Mouse (Mus musculus): ENCODE results near the gene Mpzl1. TPM values are rescaled to one million over a fixed set of nuclear protein-coding genes. Genes with fewer than 3 reads are reported as not detected.

Mpzl1 gene
- polyA plus RNA-seq, 1 experiment from 2014 or later: 170 TPM

DNA sequence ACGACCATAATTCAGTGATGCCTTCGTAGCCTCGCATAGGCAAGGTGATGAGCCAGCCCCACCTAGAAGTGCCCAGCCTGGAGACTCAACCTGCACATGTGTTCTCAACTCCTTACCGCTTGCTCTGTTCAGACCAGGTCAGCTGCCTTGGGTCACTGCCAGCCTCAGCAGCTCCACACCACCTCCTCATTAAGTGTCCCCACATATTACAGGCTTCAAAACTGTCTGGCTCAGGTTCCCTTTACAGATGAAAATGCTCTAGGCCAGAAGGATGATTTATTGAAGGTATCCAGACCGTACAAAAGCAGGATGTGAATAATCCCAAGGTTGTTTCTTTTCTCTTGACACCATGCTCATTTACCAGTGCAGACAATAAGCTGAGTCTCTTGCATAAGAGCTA is 8.4 kb downstream of the Mpzl1 start:
- DNase-seq (ENCODE audit: low spot score): no peak
- Histone ChIP-seq H3K27me3 (ENCODE audit: insufficient read depth, poor library complexity, severe bottlenecking) (no peaks in the 10 kb centered on the region), H3K9me3 (no peaks in the 10 kb centered on the region), H3K4me1 (peaks cover 27% of the 10 kb centered on the region), H3K36me3 (peaks cover 12% of the 10 kb centered on the region), H3K4me3 (no peak overlapping the region), H3K27ac (no peak overlapping the region)
- 85% methylated on average over 5 of the region's 5 CpGs for WGBS

DNA sequence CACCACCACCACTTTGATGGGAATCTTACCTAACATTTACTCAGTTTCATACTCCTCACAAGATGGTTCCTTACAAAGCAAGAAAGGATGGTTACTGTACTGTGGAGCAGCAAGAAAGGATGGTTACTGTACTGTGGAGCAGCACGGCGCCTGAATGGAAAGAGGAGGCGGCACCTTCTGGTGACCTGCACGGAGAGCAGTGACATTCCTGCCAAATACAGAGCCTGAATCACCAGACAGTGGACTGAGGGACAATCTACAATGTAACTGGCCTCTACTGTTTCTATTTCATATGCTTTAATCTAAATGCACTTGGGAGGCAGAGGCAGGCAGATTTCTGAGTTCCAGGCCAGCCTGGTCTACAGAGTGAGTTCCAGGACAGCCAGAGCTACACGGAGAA is 9.3 kb downstream of the Mpzl1 start:
- Histone ChIP-seq H3K9me3 (no peaks in the 10 kb centered on the region), H3K36me3 (peaks cover 17% of the 10 kb centered on the region), H3K27ac (no peak overlapping the region), H3K4me3 (no peak overlapping the region), H3K27me3 (ENCODE audit: insufficient read depth, poor library complexity, severe bottlenecking) (no peaks in the 10 kb centered on the region), H3K4me1 (peaks cover 29% of the 10 kb centered on the region)
- no peak for DNase-seq (ENCODE audit: low spot score)
- WGBS: 74% methylated on average over 5 of the region's 5 CpGs

DNA sequence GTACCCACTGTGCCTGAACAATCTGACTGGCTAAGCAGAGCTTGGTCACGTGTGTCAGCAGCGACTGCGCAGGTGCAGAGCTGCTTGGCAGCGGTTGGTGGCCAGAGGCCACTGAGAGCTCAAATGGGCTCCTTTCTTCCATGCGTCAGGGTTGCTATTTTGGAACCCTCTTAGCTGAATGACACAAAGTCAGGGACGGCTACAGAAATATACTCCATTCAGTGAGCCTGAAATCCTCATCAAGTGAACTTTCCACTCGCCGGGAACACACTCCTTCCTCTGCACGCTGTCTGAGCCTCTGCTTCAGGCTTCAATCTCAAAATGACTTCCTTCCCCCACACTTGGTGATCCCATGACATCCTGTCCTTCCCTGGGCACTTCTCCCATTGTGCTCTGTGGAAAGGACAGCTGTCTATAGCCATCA is 16.1 kb downstream of the Mpzl1 start:
- no peak for DNase-seq (ENCODE audit: low spot score)
- peaks cover 42% of the 10 kb centered on the region for H3K36me3 ChIP-seq
- WGBS: 36% methylated on average over 9 of the region's 9 CpGs
- H3K9me3 ChIP-seq: no peaks in the 10 kb centered on the region
- H3K27me3 ChIP-seq (ENCODE audit: insufficient read depth, poor library complexity, severe bottlenecking): no peaks in the 10 kb centered on the region
- H3K4me1 ChIP-seq: peaks cover 42% of the 10 kb centered on the region
- H3K27ac ChIP-seq: peak overlapping the region; percentile 82
- H3K4me3 ChIP-seq: peak overlapping the region; percentile 28

DNA sequence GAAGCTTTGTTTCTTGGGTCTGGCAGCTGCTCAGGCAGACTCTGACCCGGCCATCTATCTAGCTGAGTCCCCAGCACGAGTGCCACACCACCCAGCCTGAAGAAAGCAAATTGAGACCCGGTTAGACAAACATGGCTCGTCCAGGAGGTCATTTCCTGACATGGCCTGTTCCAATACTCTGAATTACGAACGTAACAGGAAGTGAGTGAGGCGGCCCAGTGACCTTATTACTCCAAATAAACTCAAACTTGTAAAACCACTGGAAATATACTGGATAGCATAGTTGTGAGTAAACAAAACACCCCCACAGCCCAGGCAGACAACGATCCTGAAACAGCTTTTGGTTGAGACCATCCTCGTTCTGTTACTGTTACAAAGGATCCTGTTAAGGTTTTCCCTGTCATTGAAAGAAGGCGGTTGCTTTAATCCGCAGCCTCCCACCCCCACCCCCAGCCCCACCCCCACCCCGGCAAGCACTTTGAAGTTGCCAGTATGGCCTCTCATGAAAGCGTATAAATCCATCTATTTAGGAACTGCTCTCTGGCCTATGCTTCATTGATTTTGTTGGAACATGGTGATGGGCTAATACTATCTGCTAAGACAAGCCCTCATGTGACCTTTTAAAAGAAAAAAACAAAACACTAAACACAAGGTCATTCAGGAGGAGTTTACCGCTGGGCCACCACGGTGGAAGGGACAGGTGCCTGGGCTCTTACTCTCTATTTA is 17.0 kb downstream of the Mpzl1 start:
- H3K4me3 ChIP-seq: 0 out of 2 replicates have a peak overlapping the region, but pooled peaks have one; percentile 8
- H3K9me3 ChIP-seq: no peaks in the 10 kb centered on the region
- peak overlapping the region; percentile 82 for H3K27ac ChIP-seq
- no peaks in the 10 kb centered on the region for H3K27me3 ChIP-seq (ENCODE audit: insufficient read depth, poor library complexity, severe bottlenecking)
- peaks cover 36% of the 10 kb centered on the region for H3K36me3 ChIP-seq
- DNase-seq (ENCODE audit: low spot score): no peak
- 31% methylated on average over 15 of the region's 15 CpGs for WGBS
- H3K4me1 ChIP-seq: peaks cover 50% of the 10 kb centered on the region

DNA sequence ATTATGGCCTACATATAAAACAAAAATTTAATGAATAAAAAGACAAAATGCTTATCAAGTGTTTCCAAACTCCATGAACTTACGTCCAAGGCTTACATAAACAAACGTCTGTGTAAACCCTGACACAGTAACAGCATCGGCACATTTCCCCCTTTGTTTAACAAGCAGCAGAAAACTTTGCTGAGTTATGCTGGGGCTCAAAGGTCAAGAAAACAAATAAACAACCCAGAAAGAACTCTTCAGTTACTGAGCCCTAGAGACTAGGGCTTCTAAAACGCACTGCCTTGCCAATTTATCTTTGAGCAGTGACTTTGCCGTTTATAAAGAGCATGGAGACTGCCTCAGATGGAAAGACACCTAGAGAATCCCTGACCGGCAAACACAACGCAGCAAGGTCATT is 17.7 kb downstream of the Mpzl1 start:
- H3K4me1 ChIP-seq: peaks cover 57% of the 10 kb centered on the region
- H3K36me3 ChIP-seq: peaks cover 33% of the 10 kb centered on the region
- no peak for DNase-seq (ENCODE audit: low spot score)
- H3K27ac ChIP-seq: peak overlapping the region; percentile 82
- no peaks in the 10 kb centered on the region for H3K27me3 ChIP-seq (ENCODE audit: insufficient read depth, poor library complexity, severe bottlenecking)
- WGBS: 50% methylated on average over 7 of the region's 7 CpGs
- H3K9me3 ChIP-seq: no peaks in the 10 kb centered on the region
- no peak overlapping the region for H3K4me3 ChIP-seq

DNA sequence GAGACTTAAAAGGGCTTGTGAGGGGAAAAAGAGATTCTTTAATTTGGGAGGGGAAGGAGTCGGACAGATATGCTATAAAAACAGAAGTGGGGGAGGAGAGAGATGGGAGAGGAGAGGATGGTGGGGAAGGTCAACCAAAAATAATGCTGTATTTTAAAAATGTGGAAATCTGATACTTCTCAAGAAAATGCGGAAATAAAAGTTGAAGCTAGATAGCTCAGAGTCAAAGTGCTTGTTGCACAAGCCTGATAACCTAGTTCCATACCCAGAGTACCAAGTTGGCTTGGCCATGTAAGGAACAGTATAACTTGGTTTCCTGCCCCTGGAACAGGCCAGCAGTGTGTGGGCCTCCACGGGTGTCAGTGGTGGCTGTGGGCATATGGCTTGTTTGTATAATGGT is 19.5 kb downstream of the Mpzl1 start:
- Histone ChIP-seq H3K4me1 (peaks cover 65% of the 10 kb centered on the region), H3K27me3 (ENCODE audit: insufficient read depth, poor library complexity, severe bottlenecking) (no peaks in the 10 kb centered on the region), H3K36me3 (peaks cover 27% of the 10 kb centered on the region), H3K9me3 (no peaks in the 10 kb centered on the region), H3K27ac (no peak overlapping the region), H3K4me3 (no peak overlapping the region)
- DNase-seq (ENCODE audit: low spot score): no peak
- 89% methylated on average over 3 of the region's 3 CpGs for WGBS

DNA sequence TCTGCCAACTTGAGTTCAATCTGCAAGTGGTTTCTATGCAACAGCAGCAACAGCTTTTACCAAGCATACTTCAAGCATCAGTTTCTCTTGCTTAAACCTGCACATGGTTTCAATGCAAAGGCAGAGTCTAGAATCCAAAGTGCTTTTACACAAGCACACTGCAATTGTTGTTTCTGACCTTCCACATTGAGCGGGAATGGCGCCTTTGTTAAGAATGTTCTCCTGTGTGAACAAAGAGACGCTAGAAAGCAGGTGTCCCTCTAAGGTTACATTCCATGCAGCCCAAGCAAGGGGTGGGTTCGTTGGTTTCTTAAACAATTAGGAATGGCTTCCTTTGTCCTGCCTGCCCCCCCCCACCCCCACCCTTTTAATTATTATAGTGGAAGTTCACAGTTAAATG is 20.4 kb downstream of the Mpzl1 start:
- DNase-seq (ENCODE audit: low spot score): no peak
- H3K9me3 ChIP-seq: no peaks in the 10 kb centered on the region
- peaks cover 27% of the 10 kb centered on the region for H3K36me3 ChIP-seq
- no peak overlapping the region for H3K4me3 ChIP-seq
- no peaks in the 10 kb centered on the region for H3K27me3 ChIP-seq (ENCODE audit: insufficient read depth, poor library complexity, severe bottlenecking)
- 84% methylated on average over 4 of the region's 4 CpGs for WGBS
- no peak overlapping the region for H3K27ac ChIP-seq
- H3K4me1 ChIP-seq: peaks cover 67% of the 10 kb centered on the region

DNA sequence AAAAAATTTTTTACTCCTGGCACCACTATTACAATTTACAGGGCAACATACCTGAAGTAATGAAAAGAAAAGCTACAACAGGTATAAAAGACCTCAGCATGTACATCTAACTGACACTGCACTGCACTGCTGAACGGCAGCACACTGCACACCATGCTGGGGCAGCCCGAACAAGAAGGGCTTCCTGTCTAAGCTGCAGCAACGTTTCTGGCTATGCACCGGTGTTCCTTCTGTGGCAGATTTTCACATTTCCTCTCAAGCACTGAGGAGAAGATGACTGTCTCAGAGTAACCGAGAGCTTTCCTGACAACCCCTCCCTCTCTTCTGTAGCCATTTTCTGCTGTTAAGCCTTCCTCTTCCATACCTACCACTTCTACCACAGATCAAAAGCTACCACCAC is 21.6 kb downstream of the Mpzl1 start:
- no peak for DNase-seq (ENCODE audit: low spot score)
- Histone ChIP-seq H3K36me3 (peaks cover 35% of the 10 kb centered on the region), H3K9me3 (no peaks in the 10 kb centered on the region), H3K4me3 (no peak overlapping the region), H3K4me1 (peaks cover 57% of the 10 kb centered on the region), H3K27ac (no peak overlapping the region), H3K27me3 (ENCODE audit: insufficient read depth, poor library complexity, severe bottlenecking) (no peaks in the 10 kb centered on the region)
- 55% methylated on average over 5 of the region's 5 CpGs for WGBS

DNA sequence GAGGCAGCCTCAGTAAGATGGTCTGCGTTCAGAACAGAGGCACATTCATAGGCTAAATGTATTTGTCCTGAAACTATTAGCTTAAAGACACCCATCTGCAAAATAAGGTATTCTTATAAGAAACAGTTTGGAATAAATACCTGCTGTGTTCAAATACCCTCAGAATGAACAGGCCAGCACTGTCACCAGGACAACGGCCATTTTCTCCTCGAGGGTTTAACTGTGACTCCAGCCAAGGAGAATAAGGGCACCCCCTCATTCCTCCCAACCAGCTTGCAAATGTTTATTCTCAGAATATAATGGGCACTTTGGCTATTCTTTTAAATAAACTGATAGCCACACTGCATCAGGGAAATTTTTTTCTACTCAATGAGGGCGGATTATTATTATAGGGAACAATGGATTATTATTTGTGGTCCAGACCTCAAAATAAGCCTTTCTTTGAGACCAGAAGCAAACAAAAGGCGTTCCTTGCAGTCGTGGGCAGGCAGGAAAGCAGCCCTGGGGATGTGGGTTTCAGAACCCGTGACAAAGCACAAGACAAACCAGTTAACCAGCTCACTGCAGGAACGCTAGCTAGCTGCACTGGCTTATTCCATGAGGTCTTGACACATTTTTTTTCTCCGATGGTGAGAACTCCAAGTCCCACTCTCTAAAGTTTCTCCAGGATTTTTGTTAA is 23.9 kb downstream of the Mpzl1 start:
- no peaks in the 10 kb centered on the region for H3K9me3 ChIP-seq
- no peak overlapping the region for H3K4me3 ChIP-seq
- H3K27me3 ChIP-seq (ENCODE audit: insufficient read depth, poor library complexity, severe bottlenecking): no peaks in the 10 kb centered on the region
- peaks cover 45% of the 10 kb centered on the region for H3K36me3 ChIP-seq
- H3K27ac ChIP-seq: no peak overlapping the region
- H3K4me1 ChIP-seq: peaks cover 52% of the 10 kb centered on the region
- 67% methylated on average over 9 of the region's 9 CpGs for WGBS
- DNase-seq (ENCODE audit: low spot score): no peak

DNA sequence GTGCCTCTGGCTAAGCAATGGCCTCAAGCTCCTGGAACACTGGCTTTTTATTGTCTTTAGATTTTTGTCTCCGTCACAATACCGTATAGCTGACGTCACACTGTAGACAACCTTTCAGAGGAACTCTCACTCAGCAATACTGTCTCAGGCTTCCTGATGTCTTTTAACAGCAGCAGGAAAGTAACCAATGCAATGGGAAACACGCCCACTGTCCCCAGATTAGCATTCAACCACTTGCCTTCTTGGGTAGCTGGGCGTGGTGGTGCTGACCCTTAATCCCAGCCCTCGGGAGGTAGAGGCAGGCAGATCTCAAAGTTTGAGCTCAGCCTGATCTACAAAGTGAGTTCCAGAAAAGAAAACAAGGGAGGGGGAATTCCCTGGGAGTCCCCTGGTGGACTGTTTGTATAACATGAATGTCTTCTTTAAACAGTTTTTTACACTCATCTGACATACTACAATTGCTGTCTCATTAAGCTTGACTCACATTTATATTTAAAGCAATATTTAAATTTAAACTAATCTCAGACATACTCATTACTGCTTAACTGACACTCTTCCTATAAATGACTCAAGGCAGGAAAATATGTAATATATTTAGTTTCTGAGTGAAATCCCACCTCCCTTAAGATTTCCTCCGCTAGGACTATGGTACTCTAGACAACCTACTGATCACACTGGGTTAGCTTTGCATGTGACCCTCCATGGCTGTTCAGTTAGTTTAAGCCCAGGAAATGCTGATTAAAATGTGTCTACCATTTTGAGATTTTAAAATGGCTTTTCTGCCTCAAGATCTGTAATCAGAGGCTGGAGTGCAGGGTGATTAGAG is 24.6 kb downstream of the Mpzl1 start:
- Histone ChIP-seq H3K9me3 (no peaks in the 10 kb centered on the region), H3K27me3 (ENCODE audit: insufficient read depth, poor library complexity, severe bottlenecking) (no peaks in the 10 kb centered on the region), H3K4me1 (peaks cover 52% of the 10 kb centered on the region), H3K4me3 (no peak overlapping the region), H3K36me3 (peaks cover 45% of the 10 kb centered on the region), H3K27ac (no peak overlapping the region)
- 56% methylated on average over 7 of the region's 7 CpGs for WGBS
- DNase-seq (ENCODE audit: low spot score): no peak

DNA sequence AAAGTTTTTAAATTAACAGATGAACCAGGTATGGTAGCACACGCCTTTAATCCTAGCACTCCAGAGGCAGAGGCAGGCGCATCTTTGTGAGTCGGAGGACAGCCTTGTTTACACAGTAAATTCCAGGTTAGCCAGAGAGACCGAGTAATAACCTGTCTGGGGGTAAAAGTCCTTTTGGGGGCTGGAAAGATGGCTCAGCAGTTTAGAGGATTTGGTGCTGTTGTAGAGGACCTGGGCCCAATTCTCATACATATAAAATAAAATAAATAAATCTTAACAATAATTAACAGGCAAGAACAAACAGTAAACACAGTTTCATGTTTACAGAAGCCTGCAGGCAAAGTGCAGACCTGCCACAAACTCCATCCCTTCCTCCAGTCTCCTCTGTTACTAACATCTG is 25.4 kb downstream of the Mpzl1 start:
- peaks cover 59% of the 10 kb centered on the region for H3K4me1 ChIP-seq
- H3K4me3 ChIP-seq: no peak overlapping the region
- peaks cover 45% of the 10 kb centered on the region for H3K36me3 ChIP-seq
- no peaks in the 10 kb centered on the region for H3K27me3 ChIP-seq (ENCODE audit: insufficient read depth, poor library complexity, severe bottlenecking)
- WGBS: 76% methylated on average over 4 of the region's 4 CpGs
- DNase-seq (ENCODE audit: low spot score): no peak
- H3K9me3 ChIP-seq: no peaks in the 10 kb centered on the region
- H3K27ac ChIP-seq: no peak overlapping the region

DNA sequence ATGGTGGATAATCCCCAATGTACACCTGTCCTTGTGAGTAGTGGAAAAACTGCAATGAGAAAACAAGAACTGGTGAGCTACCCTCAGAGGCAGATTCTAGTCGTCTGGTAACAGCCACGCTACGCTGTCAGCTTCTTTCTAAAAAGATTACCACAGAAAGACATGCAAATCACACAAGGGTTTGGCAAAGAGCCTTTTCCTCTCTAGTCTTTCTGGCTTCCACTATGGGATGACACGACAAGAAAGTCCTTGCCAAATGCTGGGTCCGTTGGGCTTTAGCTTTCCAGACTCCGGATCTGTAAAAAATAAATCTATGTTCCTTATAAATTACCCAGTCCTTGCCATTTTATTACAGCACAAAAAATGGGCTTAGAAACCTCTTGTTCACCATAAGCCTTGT is 28.6 kb downstream of the Mpzl1 start:
- no peak overlapping the region for H3K27ac ChIP-seq
- no peak for DNase-seq (ENCODE audit: low spot score)

DNA sequence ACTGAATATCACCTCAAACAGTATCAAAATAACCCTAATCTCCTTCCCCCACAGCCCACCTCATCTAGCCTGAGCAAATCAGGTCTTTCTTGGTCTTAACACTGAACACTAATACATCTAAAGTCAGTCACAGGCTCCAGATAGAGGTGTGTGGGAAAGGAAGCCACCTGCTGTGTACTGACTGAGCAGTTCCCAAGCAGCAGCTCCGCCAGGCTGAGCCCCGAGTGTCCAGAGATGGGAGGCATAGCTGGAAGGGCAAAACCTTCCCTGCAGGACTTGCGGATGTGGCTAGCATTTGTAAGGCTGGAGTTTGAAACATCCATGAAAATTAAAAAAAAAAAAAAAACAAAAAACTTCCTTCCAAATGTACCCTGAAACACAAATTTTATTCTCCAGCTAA is 29.2 kb downstream of the Mpzl1 start:
- DNase-seq (ENCODE audit: low spot score): no peak
- Histone ChIP-seq H3K36me3 (peaks cover 67% of the 10 kb centered on the region), H3K9me3 (no peaks in the 10 kb centered on the region), H3K4me3 (no peak overlapping the region), H3K4me1 (peaks cover 30% of the 10 kb centered on the region), H3K27ac (no peak overlapping the region), H3K27me3 (ENCODE audit: insufficient read depth, poor library complexity, severe bottlenecking) (no peaks in the 10 kb centered on the region)
- 91% methylated on average over 3 of the region's 3 CpGs for WGBS

More for the DNA sequence above, 28.6 kb downstream of the Mpzl1 start:
- 90% methylated on average over 6 of the region's 6 CpGs for WGBS
- Histone ChIP-seq H3K4me1 (peaks cover 36% of the 10 kb centered on the region), H3K27me3 (ENCODE audit: insufficient read depth, poor library complexity, severe bottlenecking) (no peaks in the 10 kb centered on the region), H3K4me3 (no peak overlapping the region), H3K36me3 (peaks cover 67% of the 10 kb centered on the region), H3K9me3 (no peaks in the 10 kb centered on the region)

All from heart, embryonic 10.5 days (tissue).